Mouse (Mus musculus): ENCODE data around the gene Gpx1. TPM values are rescaled to one million over a fixed set of nuclear protein-coding genes. Genes with fewer than 3 reads are reported as not detected.

Gene Gpx1
- polyA plus RNA-seq, 1 experiment from 2014 or later = 1,116 TPM

- DNase-seq (ENCODE audit: low spot score) (no peak), ATAC-seq (ENCODE audit: low FRiP score, low TSS enrichment) (no peak)
- Histone ChIP-seq H3K9ac (ENCODE audit: low read length) (peak overlapping the region; percentile 89), H3K27me3 (ENCODE audit: control insufficient read depth, insufficient read depth, low read length) (no peaks in the 10 kb centered on the region), H3K4me2 (replicated peaks; ENCODE audit: low read depth) (peak overlapping the region; percentile 80), H3K4me1 (replicated peaks; ENCODE audit: control insufficient read depth, insufficient read depth) (0 out of 2 replicates have a peak, but pooled peaks cover 5% of the 10 kb centered on the region), H3K36me3 (ENCODE audit: control insufficient read depth, insufficient read depth, low read length) (peaks cover 12% of the 10 kb centered on the region), H3K9me3 (ENCODE audit: control insufficient read depth, low read length) (no peaks in the 10 kb centered on the region), H3K4me3 (ENCODE audit: low read depth, low read length) (peak overlapping the region; percentile 87), H3K27ac (replicated peaks) (peak overlapping the region; percentile 96)
- no peak for TF ChIP-seq CTCF (IDR thresholded peaks at IDR 0.05; ENCODE audit: low read depth)
- TF ChIP-seq EP300 (optimal IDR thresholded peaks at IDR 0.05) = peak; percentile 34
- 6% methylated on average over 11 of the region's 11 CpGs for WGBS
Measured at GRCm38 (mm10) chr9:108347024-108347423, 8.3 kb downstream of the Gpx1 start.

GRCm38 (mm10) chr9:108347540-108348289 lies 9.0 kb downstream of the Gpx1 start, which contains the start of gene Usp4:
Usp4 (plus strand) TSS chr9:108347853.
- Histone ChIP-seq H3K4me2 (replicated peaks; ENCODE audit: low read depth) (peak within 1 kb of the TSS; percentile 80), H3K4me3 (ENCODE audit: low read depth, low read length) (peak within 1 kb of the TSS; percentile 87), H3K9ac (ENCODE audit: low read length) (peak within 1 kb of the TSS; percentile 89), H3K27me3 (ENCODE audit: control insufficient read depth, insufficient read depth, low read length) (no peaks in the 10 kb centered on the region), H3K27ac (replicated peaks) (peak within 1 kb of the TSS; percentile 96), H3K9me3 (ENCODE audit: control insufficient read depth, low read length) (no peaks in the 10 kb centered on the region), H3K4me1 (replicated peaks; ENCODE audit: control insufficient read depth, insufficient read depth) (0 out of 2 replicates have a peak, but pooled peaks cover 2% of the 10 kb centered on the region), H3K36me3 (ENCODE audit: control insufficient read depth, insufficient read depth, low read length) (peaks cover 12% of the 10 kb centered on the region)
- TF ChIP-seq EP300 (optimal IDR thresholded peaks at IDR 0.05) = no peak
- no peak for TF ChIP-seq CTCF (IDR thresholded peaks at IDR 0.05; ENCODE audit: low read depth)
- DNase-seq (ENCODE audit: low spot score) (peak; percentile 96), ATAC-seq (ENCODE audit: low FRiP score, low TSS enrichment) (peak; percentile 95)
- under 1% methylated on average over 68 of the region's 75 CpGs for WGBS

- H3K9ac ChIP-seq (ENCODE audit: low read length) = peak overlapping the region; percentile 89
- peak overlapping the region; percentile 80 for H3K4me2 ChIP-seq (replicated peaks; ENCODE audit: low read depth)
- H3K27me3 ChIP-seq (ENCODE audit: control insufficient read depth, insufficient read depth, low read length) = no peaks in the 10 kb centered on the region
- H3K4me1 ChIP-seq (replicated peaks; ENCODE audit: control insufficient read depth, insufficient read depth) = 0 out of 2 replicates have a peak, but pooled peaks cover 2% of the 10 kb centered on the region
- no peak for TF ChIP-seq EP300 (optimal IDR thresholded peaks at IDR 0.05)
- no peak for TF ChIP-seq CTCF (IDR thresholded peaks at IDR 0.05; ENCODE audit: low read depth)
- H3K9me3 ChIP-seq (ENCODE audit: control insufficient read depth, low read length) = no peaks in the 10 kb centered on the region
- no peak for ATAC-seq (ENCODE audit: low FRiP score, low TSS enrichment)
- no peak for DNase-seq (ENCODE audit: low spot score)
- peak overlapping the region; percentile 96 for H3K27ac ChIP-seq (replicated peaks)
- peaks cover 18% of the 10 kb centered on the region for H3K36me3 ChIP-seq (ENCODE audit: control insufficient read depth, insufficient read depth, low read length)
- 1% methylated on average over 14 of the region's 14 CpGs for WGBS
- H3K4me3 ChIP-seq (ENCODE audit: low read depth, low read length) = peak overlapping the region; percentile 87
Measured at GRCm38 (mm10) chr9:108348290-108348680, 9.6 kb downstream of the Gpx1 start.

GRCm38 (mm10) chr9:108349727-108350126 lies 11.0 kb downstream of the Gpx1 start:
- Histone ChIP-seq H3K9me3 (ENCODE audit: control insufficient read depth, low read length) (no peaks in the 10 kb centered on the region), H3K27ac (replicated peaks) (no peak overlapping the region)
- 92% methylated on average over 4 of the region's 4 CpGs for WGBS

GRCm38 (mm10) chr9:108378234-108378633 lies 39.5 kb downstream of the Gpx1 start:
- no peak overlapping the region for H3K4me2 ChIP-seq (replicated peaks; ENCODE audit: low read depth)
- H3K36me3 ChIP-seq (ENCODE audit: control insufficient read depth, insufficient read depth, low read length) = peaks cover 44% of the 10 kb centered on the region
- ATAC-seq (ENCODE audit: low FRiP score, low TSS enrichment) (peak; percentile 75), DNase-seq (ENCODE audit: low spot score) (peak; percentile 22)
- no peaks in the 10 kb centered on the region for H3K9me3 ChIP-seq (ENCODE audit: control insufficient read depth, low read length)
- TF ChIP-seq EP300 (optimal IDR thresholded peaks at IDR 0.05) (no peak), CTCF (IDR thresholded peaks at IDR 0.05; ENCODE audit: low read depth) (no peak)
- H3K4me3 ChIP-seq (ENCODE audit: low read depth, low read length) = no peak overlapping the region
- H3K9ac ChIP-seq (ENCODE audit: low read length) = no peak overlapping the region
- H3K4me1 ChIP-seq (replicated peaks; ENCODE audit: control insufficient read depth, insufficient read depth) = no peaks in the 10 kb centered on the region
- 63% methylated on average over 9 of the region's 9 CpGs for WGBS
- no peaks in the 10 kb centered on the region for H3K27me3 ChIP-seq (ENCODE audit: control insufficient read depth, insufficient read depth, low read length)
- H3K27ac ChIP-seq (replicated peaks) = no peak overlapping the region

More at GRCm38 (mm10) chr9:108349727-108350126, 11.0 kb downstream of the Gpx1 start:
- no peak for ATAC-seq (ENCODE audit: low FRiP score, low TSS enrichment)
- 0 out of 2 replicates have a peak, but pooled peaks cover 2% of the 10 kb centered on the region for H3K4me1 ChIP-seq (replicated peaks; ENCODE audit: control insufficient read depth, insufficient read depth)
- no peak for DNase-seq (ENCODE audit: low spot score)
- H3K27me3 ChIP-seq (ENCODE audit: control insufficient read depth, insufficient read depth, low read length) = no peaks in the 10 kb centered on the region
- peaks cover 26% of the 10 kb centered on the region for H3K36me3 ChIP-seq (ENCODE audit: control insufficient read depth, insufficient read depth, low read length)
- no peak overlapping the region for H3K4me3 ChIP-seq (ENCODE audit: low read depth, low read length)
- no peak for TF ChIP-seq EP300 (optimal IDR thresholded peaks at IDR 0.05)
- no peak for TF ChIP-seq CTCF (IDR thresholded peaks at IDR 0.05; ENCODE audit: low read depth)
- no peak overlapping the region for H3K9ac ChIP-seq (ENCODE audit: low read length)
- H3K4me2 ChIP-seq (replicated peaks; ENCODE audit: low read depth) = no peak overlapping the region

- TF ChIP-seq CTCF (IDR thresholded peaks at IDR 0.05; ENCODE audit: low read depth) = no peak
- TF ChIP-seq EP300 (optimal IDR thresholded peaks at IDR 0.05) = no peak
- Histone ChIP-seq H3K27me3 (ENCODE audit: control insufficient read depth, insufficient read depth, low read length) (no peaks in the 10 kb centered on the region), H3K9me3 (ENCODE audit: control insufficient read depth, low read length) (no peaks in the 10 kb centered on the region), H3K4me1 (replicated peaks; ENCODE audit: control insufficient read depth, insufficient read depth) (no peaks in the 10 kb centered on the region), H3K4me2 (replicated peaks; ENCODE audit: low read depth) (no peak overlapping the region), H3K36me3 (ENCODE audit: control insufficient read depth, insufficient read depth, low read length) (peaks cover 41% of the 10 kb centered on the region), H3K9ac (ENCODE audit: low read length) (no peak overlapping the region), H3K27ac (replicated peaks) (no peak overlapping the region), H3K4me3 (ENCODE audit: low read depth, low read length) (no peak overlapping the region)
- 71% methylated on average over 5 of the region's 5 CpGs for WGBS
- ATAC-seq (ENCODE audit: low FRiP score, low TSS enrichment) (peak; percentile 41; the same call in 1 of the 2 replicates), DNase-seq (ENCODE audit: low spot score) (no peak)
Measured at GRCm38 (mm10) chr9:108378736-108379135, 40.0 kb downstream of the Gpx1 start.
